Mouse (Mus musculus) thymus, postnatal 36 days (tissue): Measurements from ENCODE around the gene Cyct.

Experiments used
- DNase-seq, 2 experiments: peaks; one replicate each; pipeline ENCODE4 v3.0.0; 2022; ENCODE audit warnings: mixed read lengths in 2 of 2

The Cyct gene

DNA sequence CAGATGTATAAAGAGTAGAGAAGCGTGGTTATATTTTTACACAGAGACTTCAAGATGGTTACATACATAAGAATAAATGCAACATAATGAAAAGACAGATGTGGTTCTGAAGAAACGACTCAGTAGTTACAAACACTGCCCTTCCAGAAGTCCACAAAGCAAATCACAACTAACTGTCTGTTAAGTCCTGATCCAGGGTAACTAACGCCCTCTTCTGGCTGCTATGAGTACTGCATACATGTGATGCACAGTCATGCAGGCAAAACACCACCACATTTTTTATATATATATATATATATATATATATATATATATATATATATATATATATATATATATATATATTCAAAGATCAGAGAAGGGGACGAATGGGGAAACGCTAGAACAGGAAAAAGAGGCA is 25.7 kb downstream of the Cyct start:
- no peak for DNase-seq

GRCm38 (mm10) chr2:76332161-76332805 is 28.0 kb downstream of the Cyct start:
- no peak for DNase-seq

DNA sequence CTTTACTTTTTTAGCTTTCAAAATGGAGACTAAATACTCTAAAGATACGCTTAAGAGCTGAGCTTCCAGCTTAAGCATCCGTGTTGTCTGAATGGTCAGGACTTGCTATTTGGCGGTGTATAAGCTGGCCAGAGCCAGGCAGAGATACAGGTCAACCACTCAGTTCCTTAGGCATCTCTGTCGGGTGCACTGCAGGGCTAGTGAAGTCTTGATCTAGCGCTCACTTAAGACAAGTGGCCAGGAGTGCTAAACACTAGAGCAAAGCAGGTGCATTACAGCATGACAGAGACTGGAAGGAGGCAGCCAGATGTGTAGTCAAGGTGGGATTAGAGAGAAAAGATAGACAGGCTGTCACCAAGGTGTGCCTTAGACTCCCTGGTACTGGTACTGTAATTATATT is 30.2 kb downstream of the Cyct start:
- no peak for DNase-seq

DNA sequence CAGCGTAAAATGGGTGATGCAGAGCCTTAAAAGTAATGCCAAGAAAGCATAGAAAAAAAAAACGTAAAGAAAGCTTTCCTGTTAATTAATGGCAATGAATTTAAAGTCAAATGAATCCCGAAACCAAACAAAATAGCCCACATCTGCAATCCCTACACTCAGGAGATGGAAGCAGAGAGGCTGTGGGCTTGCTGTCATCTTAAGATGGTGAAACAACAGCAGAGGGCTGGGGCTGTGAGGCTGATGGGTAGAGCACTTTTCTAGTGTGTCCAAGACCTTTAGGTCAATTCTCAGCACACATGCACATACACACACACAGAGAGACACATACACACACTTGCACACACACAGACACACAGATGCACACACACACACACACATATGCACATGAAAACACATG is 34.1 kb downstream of the Cyct start:
- DNase-seq = no peak

DNA sequence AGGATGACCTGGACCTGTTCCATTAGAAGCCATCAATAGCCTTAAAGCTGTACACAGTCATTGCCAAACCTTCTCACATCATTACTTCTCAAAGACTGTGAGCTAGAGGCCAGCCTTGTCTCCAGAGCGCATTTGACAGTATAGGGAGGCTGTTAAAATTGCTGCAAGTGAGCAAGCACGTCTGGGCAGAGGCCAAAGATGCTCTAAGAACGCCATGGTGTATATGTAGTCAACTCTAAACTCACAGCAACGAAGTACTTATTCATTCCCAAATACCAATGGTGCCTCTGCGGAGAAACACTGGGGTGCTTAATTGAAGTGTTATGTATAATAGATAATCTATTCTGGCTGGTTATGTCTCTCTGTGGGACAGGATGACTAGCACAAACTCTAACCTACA is 35.8 kb downstream of the Cyct start:
- DNase-seq = no peak

- no peak for DNase-seq
Observed at GRCm38 (mm10) chr2:76323185-76323875, 36.9 kb downstream of the Cyct start.

DNA sequence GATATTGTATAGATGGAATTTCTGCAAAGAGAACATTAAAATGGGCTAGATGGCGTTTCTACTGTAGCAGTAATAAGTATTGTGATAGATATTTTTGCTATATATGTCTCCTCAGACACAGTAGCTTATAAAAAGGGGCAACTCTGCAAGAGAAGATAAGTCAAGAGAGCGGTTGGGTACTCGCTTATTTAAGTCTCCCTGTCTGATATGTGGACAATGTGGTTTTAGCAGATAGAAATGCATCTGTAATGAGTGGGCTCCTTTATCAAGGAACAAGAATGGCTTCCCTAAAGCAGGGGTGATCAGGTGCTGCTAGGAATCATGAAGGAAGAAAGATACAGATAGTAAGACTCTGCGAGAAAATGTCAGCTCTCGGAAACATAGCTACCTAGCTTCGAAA is 39.9 kb downstream of the Cyct start:
- no peak for DNase-seq

GRCm38 (mm10) chr2:76319231-76319630 is 41.0 kb downstream of the Cyct start:
- DNase-seq = no peak
